Mouse (Mus musculus): Measurements from ENCODE around the gene Gm2004.
"Not testable (repeated sequence)": the region's sequence is repeated elsewhere in the genome, so short reads cannot be mapped to it uniquely, and the experiment has no call there.

Gene Gm2004

DNA sequence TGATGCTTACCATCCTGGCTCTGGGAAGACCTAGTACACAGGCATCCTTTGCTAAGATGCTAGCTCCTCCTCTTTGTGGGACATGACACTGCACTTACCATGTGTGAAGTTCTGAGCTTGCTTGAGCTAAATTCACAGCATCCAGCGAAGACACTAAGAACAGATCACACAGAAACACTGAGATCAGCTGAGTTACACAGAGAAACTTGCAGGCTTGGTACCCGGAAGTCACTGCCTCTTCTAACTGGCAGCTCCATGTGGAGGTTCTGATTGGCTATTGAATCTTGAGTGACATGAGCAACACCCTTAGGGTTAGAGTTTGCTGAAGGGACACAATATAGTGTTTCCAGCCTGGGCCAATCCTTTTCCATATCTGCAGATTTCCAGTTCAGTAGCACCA lies at the start of gene Gm2004:
Gm2004 (minus strand) TSS at position 101 of the 400 bp plus-strand sequence.
- DNase-seq (ENCODE audit: low read depth, low spot score) = not testable (repeated sequence)
